13 mouse cellular contexts compared by ENCODE assay signal in the genomic region with DNA sequence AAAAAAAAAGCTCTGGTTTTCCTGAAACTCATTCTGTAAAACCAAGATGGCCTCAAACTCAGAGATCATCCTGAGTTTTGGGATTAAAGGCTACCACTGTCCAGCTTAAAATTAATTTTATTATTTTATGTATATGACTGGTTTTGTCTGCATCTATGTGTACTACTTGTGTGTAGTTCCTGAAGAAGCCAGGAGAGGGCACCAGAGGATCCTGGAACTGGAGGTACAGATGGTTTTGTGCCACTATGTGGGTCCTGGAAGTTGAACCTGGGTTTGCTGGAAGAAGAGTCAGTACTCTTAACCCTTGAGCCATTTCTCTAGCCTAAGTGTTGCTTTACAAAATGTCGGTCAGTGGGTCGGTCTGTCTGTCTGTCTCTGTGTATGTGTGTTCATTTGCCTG. TPM values are rescaled to one million over a fixed set of nuclear protein-coding genes. Genes with fewer than 3 reads are reported as not detected.
DNase-seq lines count a peak whose midpoint lies in the region.
"Had no signal": no experiment of that assay in that cellular context is flagged by ENCODE, and none has a peak within 500 bp of the region (broad histone marks: within the 10 kb centered on the region; RNA-seq: fewer than 3 reads in every experiment).

No protein-coding gene starts in this region.

- peak; percentile 39 for DNase-seq in heart, postnatal 4 days
- DNase-seq in heart, embryonic 10.5 days (ENCODE audit: low spot score), result no peak
- peak; percentile 31 for DNase-seq in right cerebral cortex, postnatal 4 days
- no peak for DNase-seq in right cerebral cortex, postnatal 25 days
- peak; percentile 27 for DNase-seq in c-Kit-positive CD71-positive TER-119-negative erythroid progenitor cells, embryonic 14.5 days (ENCODE audit: low read depth)
- DNase-seq in thymus, postnatal 4 days, result peak; percentile 67
- no peak for DNase-seq in spleen, adult 12 weeks (ENCODE audit: low spot score)
- DNase-seq in adrenal gland, adult 18-20 months (ENCODE audit: low spot score in 2 of 2), result no peak
- DNase-seq: cerebellum, postnatal 36 days; gastrocnemius, postnatal 14 days had no signal

- no peak overlapping the region for H3K4me3 ChIP-seq in heart, embryonic 10.5 days
- H3K4me3 ChIP-seq: hindbrain, embryonic 12.5 days; stomach, embryonic 15.5 days had no signal

- no peaks in the 10 kb centered on the region for H3K36me3 ChIP-seq in heart, embryonic 10.5 days
- H3K36me3 ChIP-seq: hindbrain, embryonic 12.5 days; stomach, embryonic 15.5 days had no signal

- H3K27ac ChIP-seq in heart, embryonic 10.5 days, result no peak overlapping the region
- H3K27ac ChIP-seq: hindbrain, embryonic 12.5 days; macrophage; stomach, embryonic 15.5 days had no signal

- H3K9me3 ChIP-seq in heart, embryonic 10.5 days, result no peaks in the 10 kb centered on the region
- H3K9me3 ChIP-seq: hindbrain, embryonic 12.5 days; stomach, embryonic 15.5 days had no signal

- H3K27me3 ChIP-seq in heart, embryonic 10.5 days (ENCODE audit: insufficient read depth, poor library complexity, severe bottlenecking), result peaks cover 18% of the 10 kb centered on the region; the same call in 1 of the 2 replicates
- H3K27me3 ChIP-seq: hindbrain, embryonic 12.5 days; stomach, embryonic 15.5 days had no signal

- 96% methylated on average over 2 of the region's 2 CpGs for WGBS in heart, embryonic 10.5 days

- peaks cover 5% of the 10 kb centered on the region for H3K4me1 ChIP-seq in heart, embryonic 10.5 days
- H3K4me1 ChIP-seq: hindbrain, embryonic 12.5 days; stomach, embryonic 15.5 days had no signal

RNA-seq across cellular contexts. Expression of gene P2ry6, which starts 16.0 kb away (rescaled TPM):
- total RNA-seq in heart, postnatal 4 days (2021), result 1 to 10 TPM; 2.5 to 2.6 TPM
- polyA plus RNA-seq in heart, embryonic 10.5 days (2016; fragmentation: Nextera tagmentation; extraction: Ambion mirVana), result 0.97 and 1.2 TPM in 2 replicates
- 1 to 10 TPM; 3.1 to 5.4 TPM for total RNA-seq in adrenal gland, adult 18-20 months (2021)

RNA-seq across cellular contexts. Expression of gene Arhgef17, which starts 26.5 kb away (rescaled TPM):
- 10 to 100 TPM; 37.0 to 38.4 TPM for total RNA-seq in heart, postnatal 4 days (2021)
- polyA plus RNA-seq in heart, embryonic 10.5 days (2016; fragmentation: Nextera tagmentation; extraction: Ambion mirVana), result 7.9 and 10.1 TPM in 2 replicates
- 10 to 100 TPM; 50.4 to 79.5 TPM for total RNA-seq in adrenal gland, adult 18-20 months (2021)

RNA-seq across cellular contexts. Expression of gene P2ry2, which starts 54.2 kb away (rescaled TPM):
- 10 to 100 TPM; 10.6 to 12.2 TPM for total RNA-seq in heart, postnatal 4 days (2021)
- 1.0 and 1.1 TPM in 2 replicates for polyA plus RNA-seq in heart, embryonic 10.5 days (2016; fragmentation: Nextera tagmentation; extraction: Ambion mirVana)
- total RNA-seq in adrenal gland, adult 18-20 months (2021), result 1 to 10 TPM; 1.7 to 4.7 TPM

Comparison
In these comparisons a context has a peak if more than half of its experiments do, and no peak if none do; other contexts are left out.
1. DNase-seq: peak in heart, postnatal 4 days (single experiment), right cerebral cortex, postnatal 4 days (single experiment), c-Kit-positive CD71-positive TER-119-negative erythroid progenitor cells, embryonic 14.5 days (single experiment) and thymus, postnatal 4 days (single experiment); none in heart, embryonic 10.5 days (single experiment), right cerebral cortex, postnatal 25 days (single experiment), spleen, adult 12 weeks (single experiment) and adrenal gland, adult 18-20 months (0 of 2).